Mouse (Mus musculus): ENCODE data around the gene Endou. TPM values are rescaled to one million over a fixed set of nuclear protein-coding genes. Genes with fewer than 3 reads are reported as not detected.

Endou gene
- 0.48 and 1.1 TPM in 2 replicates for polyA plus RNA-seq (2015; fragmentation: Nextera tagmentation; extraction: Ambion mirVana)

DNA sequence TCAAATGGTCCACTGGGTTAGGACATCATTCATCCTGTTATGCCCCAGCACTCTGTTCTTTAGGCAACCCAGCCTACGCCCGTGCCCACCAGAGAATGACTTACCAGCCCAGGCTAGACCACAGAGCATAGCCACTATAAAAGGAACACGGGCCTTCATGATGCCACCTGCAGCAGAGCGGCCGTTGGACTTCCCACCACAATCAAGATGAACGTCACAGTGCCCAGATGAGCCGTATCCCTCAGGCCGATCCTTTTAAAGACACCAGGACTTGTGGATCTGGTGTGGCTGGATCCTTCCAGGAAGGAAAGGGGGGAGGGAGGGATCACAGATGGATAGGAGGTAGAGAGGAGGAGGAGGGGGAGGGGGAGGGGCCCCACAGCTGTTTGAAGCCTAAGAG, at the start of gene Endou:
Endou (minus strand) TSS at position 229 of the 400 bp plus-strand sequence.
- Histone ChIP-seq H3K27me3 (no peaks in the 10 kb centered on the region), H3K4me2 (no peak within 1 kb of the TSS), H3K9me3 (no peaks in the 10 kb centered on the region), H3K27ac (no peak within 1 kb of the TSS), H3K36me3 (no peaks in the 10 kb centered on the region), H3K4me1 (no peaks in the 10 kb centered on the region), H3K9ac (no peak within 1 kb of the TSS), H3K4me3 (no peak within 1 kb of the TSS)
- 78% methylated on average over 8 of the region's 8 CpGs for WGBS
- no peak for ATAC-seq (ENCODE audit: borderline replicate concordance, extremely low read depth, low FRiP score, low TSS enrichment)

DNA sequence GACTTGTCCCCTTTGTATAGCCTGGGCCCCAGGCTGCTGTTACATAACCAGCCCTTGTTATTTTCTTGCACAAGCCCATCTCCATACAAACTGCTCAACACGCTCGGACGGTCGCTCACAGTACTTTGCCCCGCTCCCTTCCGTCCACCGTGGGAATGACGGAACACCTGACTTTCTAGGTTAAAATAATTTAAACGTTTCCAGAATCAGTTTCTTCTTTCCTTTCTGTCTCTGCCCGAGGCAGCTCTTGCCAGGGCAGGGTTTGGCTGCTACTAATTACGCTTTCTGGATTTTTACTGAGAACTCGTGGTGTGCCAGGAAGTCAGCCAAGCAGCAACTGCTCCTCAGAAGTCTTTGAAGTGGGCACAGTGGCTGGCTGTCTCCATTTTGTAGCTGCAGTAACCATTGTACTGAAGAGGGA, 49.5 kb upstream of the Endou start:
- no peak overlapping the region for H3K9ac ChIP-seq
- ATAC-seq (ENCODE audit: borderline replicate concordance, extremely low read depth, low FRiP score, low TSS enrichment), result no peak
- H3K9me3 ChIP-seq, result no peaks in the 10 kb centered on the region
- peak overlapping the region; percentile 32 for H3K27ac ChIP-seq
- peaks cover 54% of the 10 kb centered on the region for H3K4me1 ChIP-seq
- no peaks in the 10 kb centered on the region for H3K36me3 ChIP-seq
- no peak overlapping the region for H3K4me2 ChIP-seq
- no peak overlapping the region for H3K4me3 ChIP-seq
- H3K27me3 ChIP-seq, result peaks cover 13% of the 10 kb centered on the region; the same call in 1 of the 2 replicates
- 66% methylated on average over 12 of the region's 12 CpGs for WGBS

DNA sequence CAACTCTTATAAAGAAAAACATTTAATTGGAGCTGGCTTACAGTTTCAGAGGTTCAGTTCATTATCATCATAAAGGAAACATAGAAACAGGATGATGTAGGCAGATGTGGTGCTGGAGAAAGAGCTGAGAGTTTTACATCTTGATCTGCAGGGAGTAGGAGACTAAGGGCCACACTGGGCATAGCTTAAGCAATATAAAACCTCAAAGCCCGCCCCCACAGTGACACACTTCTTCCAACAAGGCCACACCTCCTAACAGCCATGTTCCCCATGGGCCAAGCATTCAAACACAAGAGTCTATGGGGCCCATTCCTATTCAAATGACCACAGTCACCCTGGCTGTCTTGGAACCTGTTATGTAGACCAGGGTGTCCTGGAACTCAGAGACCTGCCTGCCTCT, 48.4 kb upstream of the Endou start:
- no peaks in the 10 kb centered on the region for H3K9me3 ChIP-seq
- no peak overlapping the region for H3K9ac ChIP-seq
- no peak overlapping the region for H3K4me2 ChIP-seq
- peaks cover 57% of the 10 kb centered on the region for H3K4me1 ChIP-seq
- WGBS, result 88% methylated on average over 1 of the region's 1 CpGs
- H3K27me3 ChIP-seq, result peaks cover 13% of the 10 kb centered on the region; the same call in 1 of the 2 replicates
- H3K36me3 ChIP-seq, result no peaks in the 10 kb centered on the region
- H3K27ac ChIP-seq, result no peak overlapping the region; the same call in 1 of the 2 replicates
- ATAC-seq (ENCODE audit: borderline replicate concordance, extremely low read depth, low FRiP score, low TSS enrichment), result no peak
- no peak overlapping the region for H3K4me3 ChIP-seq

DNA sequence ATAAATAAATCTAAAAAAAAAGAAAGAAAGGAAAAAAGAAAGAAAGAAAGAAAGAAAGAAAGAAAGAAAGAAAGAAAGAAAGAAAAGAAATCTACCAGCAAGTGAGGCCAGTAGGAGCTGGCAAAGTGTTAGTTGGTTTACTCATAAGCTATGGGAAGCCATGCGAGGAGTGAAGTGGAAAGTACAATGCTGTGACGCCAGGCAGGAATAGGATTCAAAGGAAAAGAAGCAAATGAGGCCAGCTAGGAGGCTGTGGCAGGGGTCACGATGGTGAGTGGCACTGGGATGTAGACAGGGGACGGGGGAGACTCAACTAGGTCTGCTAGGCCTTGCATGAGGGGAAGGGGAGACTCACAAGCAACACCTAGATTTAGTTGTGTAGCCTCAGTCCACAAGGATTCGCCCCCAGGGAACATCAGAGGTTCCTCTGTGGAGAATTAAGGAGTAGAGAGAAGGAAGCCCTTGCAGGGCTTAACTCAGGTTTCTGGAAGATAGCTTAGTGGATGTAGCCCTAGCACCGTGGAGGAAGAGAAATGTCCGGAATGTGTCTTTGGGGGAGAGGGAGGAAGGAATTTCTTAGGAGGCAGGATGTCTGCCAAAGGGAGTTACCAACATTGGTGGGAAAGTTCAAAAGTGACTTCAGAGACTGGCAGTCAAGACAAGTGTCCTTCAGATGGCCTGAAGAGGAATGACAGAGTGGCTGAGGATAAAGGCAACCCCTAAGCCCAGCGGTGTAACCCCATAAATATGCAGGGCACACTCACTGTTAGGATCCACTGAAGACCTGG, 47.4 kb upstream of the Endou start, which contains the start of gene Slc48a1:
Slc48a1 (plus strand) TSS at position 210 of the 788 bp plus-strand sequence.
- Histone ChIP-seq H3K36me3 (no peaks in the 10 kb centered on the region), H3K4me2 (no peak within 1 kb of the TSS), H3K27me3 (peaks cover 10% of the 10 kb centered on the region; the same call in 1 of the 2 replicates), H3K4me3 (no peak within 1 kb of the TSS), H3K9ac (no peak within 1 kb of the TSS), H3K27ac (peak within 1 kb of the TSS; percentile 46), H3K4me1 (peaks cover 64% of the 10 kb centered on the region), H3K9me3 (no peaks in the 10 kb centered on the region)
- no peak for ATAC-seq (ENCODE audit: borderline replicate concordance, extremely low read depth, low FRiP score, low TSS enrichment)
- 49% methylated on average over 8 of the region's 8 CpGs for WGBS

DNA sequence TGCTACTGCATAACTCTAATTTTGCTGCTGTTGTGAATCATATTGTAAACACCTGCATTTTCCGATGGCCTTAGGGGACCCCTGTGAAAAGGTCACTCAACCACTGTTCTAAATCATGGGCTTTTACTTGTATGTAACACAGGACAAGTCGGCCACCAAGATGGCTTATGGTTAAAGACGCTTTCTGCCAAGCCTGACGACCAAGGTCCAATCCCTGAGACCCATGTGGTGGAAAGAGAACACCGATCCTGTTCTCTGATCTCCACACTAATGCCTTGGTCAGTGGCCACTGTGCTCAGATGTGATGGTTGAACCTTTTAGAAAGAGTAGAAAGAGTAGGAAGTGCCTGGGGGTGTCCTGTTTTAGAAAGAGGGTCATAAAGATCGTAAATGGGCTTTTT, 45.8 kb upstream of the Endou start:
- Histone ChIP-seq H3K27ac (no peak overlapping the region), H3K4me1 (peaks cover 66% of the 10 kb centered on the region), H3K4me2 (no peak overlapping the region), H3K27me3 (0 out of 2 replicates have a peak, but pooled peaks cover 4% of the 10 kb centered on the region), H3K4me3 (no peak overlapping the region), H3K9ac (no peak overlapping the region), H3K36me3 (no peaks in the 10 kb centered on the region), H3K9me3 (no peaks in the 10 kb centered on the region)
- no peak for ATAC-seq (ENCODE audit: borderline replicate concordance, extremely low read depth, low FRiP score, low TSS enrichment)
- WGBS, result 81% methylated on average over 6 of the region's 6 CpGs

DNA sequence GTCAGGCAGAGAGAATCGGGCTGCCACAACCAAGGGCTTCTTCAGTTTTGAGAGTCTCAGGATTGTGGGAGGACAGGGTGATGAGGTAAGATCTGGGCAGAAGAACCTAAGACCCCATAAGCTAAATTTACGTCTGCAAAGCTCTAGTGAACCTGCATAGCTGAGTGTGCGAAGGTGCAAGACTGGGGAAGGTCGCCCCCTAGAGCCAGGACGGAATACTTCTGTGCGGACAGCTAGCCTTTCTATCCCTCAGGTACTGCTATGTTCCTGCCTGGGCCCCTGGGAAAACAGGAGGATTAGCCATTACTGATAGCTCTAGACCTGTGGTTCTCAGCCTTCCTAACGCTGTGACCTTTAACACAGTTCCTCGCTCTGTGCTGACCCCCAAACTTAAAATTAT, 45.4 kb upstream of the Endou start:
- no peak overlapping the region for H3K9ac ChIP-seq
- H3K4me2 ChIP-seq, result no peak overlapping the region
- H3K4me1 ChIP-seq, result peaks cover 63% of the 10 kb centered on the region
- no peak overlapping the region for H3K27ac ChIP-seq
- 10% methylated on average over 8 of the region's 8 CpGs for WGBS
- no peak for ATAC-seq (ENCODE audit: borderline replicate concordance, extremely low read depth, low FRiP score, low TSS enrichment)
- no peaks in the 10 kb centered on the region for H3K36me3 ChIP-seq
- H3K4me3 ChIP-seq, result no peak overlapping the region
- H3K27me3 ChIP-seq, result 0 out of 2 replicates have a peak, but pooled peaks cover 2% of the 10 kb centered on the region
- H3K9me3 ChIP-seq, result no peaks in the 10 kb centered on the region

DNA sequence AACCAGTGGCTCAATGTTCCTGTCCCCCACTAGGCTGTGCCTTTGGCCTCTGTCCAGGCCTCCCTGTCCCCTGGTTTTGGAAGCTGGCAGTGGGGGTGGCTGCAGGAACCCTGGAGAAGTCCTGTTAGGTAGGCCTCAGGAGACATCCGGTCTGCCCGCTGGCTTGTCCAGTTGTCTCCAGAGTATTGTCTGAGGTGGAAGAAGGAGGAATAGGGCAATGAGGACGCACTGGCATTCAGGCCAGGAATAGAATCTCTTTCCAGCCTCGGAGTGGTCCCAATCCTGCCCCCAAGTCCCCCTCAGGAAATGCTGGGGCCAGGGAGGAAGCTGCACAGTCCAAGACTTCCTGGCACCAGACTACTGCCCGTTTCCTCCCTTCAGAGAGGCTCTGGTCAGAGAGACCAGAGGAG, 42.8 kb upstream of the Endou start:
- H3K4me3 ChIP-seq, result no peak overlapping the region
- peak; percentile 50 for ATAC-seq (ENCODE audit: borderline replicate concordance, extremely low read depth, low FRiP score, low TSS enrichment)
- WGBS, result 59% methylated on average over 5 of the region's 5 CpGs
- no peak overlapping the region for H3K9ac ChIP-seq
- peak overlapping the region; percentile 92 for H3K27ac ChIP-seq
- H3K27me3 ChIP-seq, result no peaks in the 10 kb centered on the region
- no peaks in the 10 kb centered on the region for H3K36me3 ChIP-seq
- H3K9me3 ChIP-seq, result no peaks in the 10 kb centered on the region
- H3K4me2 ChIP-seq, result peak overlapping the region; percentile 33
- peaks cover 46% of the 10 kb centered on the region for H3K4me1 ChIP-seq

DNA sequence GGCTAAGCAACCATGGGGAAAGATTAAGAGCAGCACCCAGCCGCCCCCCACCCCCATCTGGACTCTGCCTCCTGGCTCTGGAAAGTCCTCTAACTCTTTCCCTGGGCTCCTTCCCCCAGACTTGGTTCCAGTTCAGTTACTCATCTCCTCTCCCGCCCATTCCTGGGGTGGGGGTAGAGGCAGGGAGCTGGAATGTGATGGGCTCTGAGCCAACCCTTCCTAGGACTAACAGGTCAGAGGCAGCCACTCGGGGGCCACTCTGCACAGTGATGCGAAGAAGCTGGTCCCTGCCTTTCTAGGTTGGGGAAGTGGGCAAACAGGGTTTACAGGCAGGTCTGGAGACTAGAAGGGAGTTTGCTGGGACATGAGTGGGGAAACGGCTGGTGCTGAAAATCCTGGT, 42.0 kb upstream of the Endou start:
- H3K36me3 ChIP-seq, result no peaks in the 10 kb centered on the region
- peaks cover 47% of the 10 kb centered on the region for H3K4me1 ChIP-seq
- H3K4me2 ChIP-seq, result peak overlapping the region; percentile 33
- no peak overlapping the region for H3K4me3 ChIP-seq
- 2% methylated on average over 5 of the region's 5 CpGs for WGBS
- H3K27me3 ChIP-seq, result no peaks in the 10 kb centered on the region
- H3K9me3 ChIP-seq, result no peaks in the 10 kb centered on the region
- peak overlapping the region; percentile 92 for H3K27ac ChIP-seq
- no peak overlapping the region for H3K9ac ChIP-seq
- peak; percentile 87 for ATAC-seq (ENCODE audit: borderline replicate concordance, extremely low read depth, low FRiP score, low TSS enrichment)

DNA sequence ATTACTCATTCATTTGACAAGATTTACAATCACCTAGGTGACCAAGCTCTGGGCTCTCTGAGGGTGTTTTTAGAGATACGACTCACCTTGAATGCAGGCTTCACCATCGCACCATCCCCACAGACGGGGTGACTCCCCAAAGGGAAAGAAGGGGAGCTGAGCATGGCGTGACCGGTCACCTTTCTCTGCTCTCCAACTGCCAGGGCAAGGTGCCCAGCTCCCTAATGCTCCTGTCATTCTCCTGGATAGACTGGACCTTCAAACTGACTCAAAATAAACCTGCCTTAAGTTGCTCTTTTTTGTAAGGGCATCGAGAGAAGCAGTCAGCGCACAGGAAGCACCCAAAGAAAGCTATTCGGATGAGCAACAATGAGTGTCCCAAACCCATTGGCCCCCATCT, 39.1 kb upstream of the Endou start:
- WGBS, result 80% methylated on average over 8 of the region's 8 CpGs
- H3K4me1 ChIP-seq, result peaks cover 61% of the 10 kb centered on the region
- ATAC-seq (ENCODE audit: borderline replicate concordance, extremely low read depth, low FRiP score, low TSS enrichment), result no peak

DNA sequence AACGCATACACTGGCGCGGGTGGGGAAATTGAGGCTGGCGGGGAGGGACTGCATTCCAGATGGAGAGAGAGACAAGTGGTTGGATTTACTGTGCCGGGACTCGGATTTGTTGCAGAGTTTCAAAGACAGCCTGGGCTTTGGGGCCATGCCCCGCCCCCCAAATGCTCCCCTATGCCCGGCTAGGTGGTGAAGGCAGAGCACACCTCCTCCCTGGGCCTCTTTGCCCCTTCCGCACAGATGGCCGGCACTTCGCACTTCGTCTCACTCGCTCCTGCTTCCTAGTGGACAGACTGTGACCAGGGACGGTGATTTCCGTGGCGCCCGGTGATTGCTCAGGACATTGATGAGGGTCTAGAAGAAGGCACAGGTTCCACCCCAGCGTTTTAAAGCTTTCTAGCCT, 37.1 kb upstream of the Endou start:
- Histone ChIP-seq H3K36me3 (no peaks in the 10 kb centered on the region), H3K4me2 (peak overlapping the region; percentile 81), H3K4me3 (peak overlapping the region; percentile 51), H3K27me3 (no peaks in the 10 kb centered on the region; the same call in 1 of the 2 replicates), H3K9ac (peak overlapping the region; percentile 51), H3K4me1 (peaks cover 53% of the 10 kb centered on the region), H3K27ac (peak overlapping the region; percentile 57), H3K9me3 (no peaks in the 10 kb centered on the region)
- 0 out of 2 replicates have a peak, but pooled peaks have one; percentile 12 for ATAC-seq (ENCODE audit: borderline replicate concordance, extremely low read depth, low FRiP score, low TSS enrichment)
- under 1% methylated on average over 18 of the region's 18 CpGs for WGBS

More for the DNA sequence above, 39.1 kb upstream of the Endou start:
- Histone ChIP-seq H3K9me3 (no peaks in the 10 kb centered on the region), H3K27me3 (no peaks in the 10 kb centered on the region; the same call in 1 of the 2 replicates), H3K36me3 (no peaks in the 10 kb centered on the region), H3K4me3 (no peak overlapping the region), H3K4me2 (no peak overlapping the region), H3K9ac (no peak overlapping the region), H3K27ac (no peak overlapping the region)

DNA sequence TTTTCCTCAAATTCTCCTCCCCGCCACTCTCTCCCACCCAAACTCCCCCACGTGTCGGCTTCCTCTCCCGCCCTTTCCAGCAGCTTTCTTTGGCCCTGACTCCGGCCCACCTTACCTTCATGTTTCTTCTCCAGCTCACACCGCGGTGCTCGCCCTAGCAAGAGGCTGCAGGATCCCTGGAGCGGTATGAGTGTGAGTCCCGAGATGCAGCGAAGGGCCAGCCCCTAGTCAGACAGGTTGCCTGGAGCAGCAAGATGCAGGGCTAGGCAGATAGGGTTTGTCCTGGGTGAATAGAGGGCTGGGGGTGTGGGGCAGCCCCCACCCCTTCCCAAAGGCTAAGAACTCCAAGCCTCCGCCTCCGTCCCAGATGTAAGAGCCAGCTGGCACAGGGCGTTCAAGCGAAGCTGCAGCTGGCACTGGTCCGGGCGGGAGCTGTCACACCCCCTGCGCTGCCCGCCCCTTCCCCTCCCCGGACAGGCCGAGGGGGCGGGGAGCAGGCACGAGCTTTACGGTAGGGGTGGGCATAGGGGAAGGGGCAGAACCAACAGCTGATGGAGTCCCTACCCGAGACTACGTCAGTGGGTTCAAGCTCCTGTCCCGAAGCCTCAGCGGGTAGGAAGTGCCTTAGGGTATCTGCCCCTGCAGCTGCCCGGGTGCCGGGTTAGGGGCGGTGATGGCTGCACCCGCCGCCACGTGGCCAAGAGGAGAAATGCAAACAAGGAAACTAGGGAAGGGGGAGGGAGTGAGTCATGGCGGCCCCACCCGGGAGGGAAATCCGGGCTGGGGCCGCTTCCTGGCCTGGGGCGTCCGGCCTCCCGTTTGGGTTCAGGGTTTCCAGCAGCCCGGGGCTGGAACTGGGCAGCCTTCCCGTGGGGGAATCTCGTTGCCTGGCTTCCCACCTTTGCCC, 36.4 kb upstream of the Endou start, which contains the start of gene Rapgef3:
Rapgef3 (minus strand) TSS at position 693 of the 907 bp plus-strand sequence.
- under 1% methylated on average over 43 of the region's 44 CpGs for WGBS
- peaks cover 53% of the 10 kb centered on the region for H3K4me1 ChIP-seq
- peak within 1 kb of the TSS; percentile 57 for H3K27ac ChIP-seq
- H3K4me2 ChIP-seq, result peak within 1 kb of the TSS; percentile 81
- H3K4me3 ChIP-seq, result peak within 1 kb of the TSS; percentile 51
- no peaks in the 10 kb centered on the region for H3K36me3 ChIP-seq
- no peaks in the 10 kb centered on the region; the same call in 1 of the 2 replicates for H3K27me3 ChIP-seq
- H3K9me3 ChIP-seq, result no peaks in the 10 kb centered on the region
- peak within 1 kb of the TSS; percentile 51 for H3K9ac ChIP-seq
- peak; percentile 88 for ATAC-seq (ENCODE audit: borderline replicate concordance, extremely low read depth, low FRiP score, low TSS enrichment)
